18 mouse cellular contexts compared by ENCODE assay signal in genomic region chr7:16525995-16526394, GRCm38 (mm10). TPM values are rescaled to one million over a fixed set of nuclear protein-coding genes. Genes with fewer than 3 reads are reported as not detected.
DNase-seq lines count a peak whose midpoint lies in the region; ATAC-seq and TF ChIP-seq lines count a peak whose summit lies in the region.
"Had no signal": no experiment of that assay in that cellular context is flagged by ENCODE, and none has a peak within 500 bp of the region (broad histone marks: within the 10 kb centered on the region; RNA-seq: fewer than 3 reads in every experiment).

No protein-coding gene starts in this region.

- no peak overlapping the region for H3K4me3 ChIP-seq in liver, adult 2 months (ENCODE audit: insufficient read depth, low read depth, low read length)
- no peak overlapping the region for H3K4me3 ChIP-seq in liver, embryonic 16.5 days (ENCODE audit: low read depth, low read length)
- no peak overlapping the region for H3K4me3 ChIP-seq in forebrain, embryonic 15.5 days
- H3K4me3 ChIP-seq: embryonic facial prominence, embryonic 12.5 days; midbrain, embryonic 10.5 days; neural tube, embryonic 15.5 days; stomach, embryonic 15.5 days had no signal

- no peak overlapping the region for H3K9ac ChIP-seq in liver, adult 2 months (ENCODE audit: low read depth, low read length)
- H3K9ac ChIP-seq in liver, embryonic 16.5 days (ENCODE audit: low read depth, low read length), result no peak overlapping the region
- no peak overlapping the region for H3K9ac ChIP-seq in forebrain, embryonic 15.5 days (replicated peaks)
- H3K9ac ChIP-seq: embryonic facial prominence, embryonic 12.5 days; lung, embryonic 14.5 days; neural tube, embryonic 15.5 days; stomach, embryonic 15.5 days had no signal

- H3K4me2 ChIP-seq in liver, embryonic 16.5 days (ENCODE audit: low read depth, low read length), result no peak overlapping the region
- no peak overlapping the region for H3K4me2 ChIP-seq in forebrain, embryonic 15.5 days (replicated peaks)
- H3K4me2 ChIP-seq: embryonic facial prominence, embryonic 12.5 days; lung, embryonic 14.5 days; neural tube, embryonic 15.5 days; stomach, embryonic 15.5 days had no signal

- DNase-seq in gastrocnemius, adult 18-20 months (ENCODE audit: low spot score), result peak; percentile 24
- no peak for DNase-seq in gastrocnemius, postnatal 4 days (ENCODE audit: low spot score in 2 of 2)
- DNase-seq in liver, adult 2 months (ENCODE audit: extremely low read depth, low read depth, low spot score), result peak; percentile 89
- no peak for DNase-seq in liver
- no peak for DNase-seq in spleen, postnatal 14 days (ENCODE audit: low spot score in 2 of 2)
- DNase-seq: kidney, adult 2 months; lung, embryonic 14.5 days; retina, postnatal 1 day had no signal

- H3K79me2 ChIP-seq in liver, adult 2 months (ENCODE audit: control insufficient read depth, insufficient read depth, low read length), result peaks cover 13% of the 10 kb centered on the region; the same call in 1 of the 2 replicates

- no peak for TF ChIP-seq CTCF in liver, adult 2 months (IDR thresholded peaks at IDR 0.05; ENCODE audit: low read depth, low read length)

- 30% methylated on average over 2 of the region's 2 CpGs for WGBS in liver, adult 2 months
- 61% methylated on average over 2 of the region's 2 CpGs for WGBS in liver, embryonic 16.5 days (ENCODE audit: insufficient replicate concordance)
- 89% methylated on average over 2 of the region's 2 CpGs for WGBS in forebrain, embryonic 15.5 days

- no peak overlapping the region for H3K27ac ChIP-seq in liver, adult 2 months (replicated peaks; ENCODE audit: insufficient read depth, low read depth, low read length)
- H3K27ac ChIP-seq in liver, embryonic 16.5 days (ENCODE audit: low read length), result no peak overlapping the region
- no peak overlapping the region for H3K27ac ChIP-seq in forebrain, embryonic 15.5 days (replicated peaks)
- H3K27ac ChIP-seq: embryonic facial prominence, embryonic 12.5 days; hindbrain, postnatal 0 days; midbrain, embryonic 10.5 days; neural tube, embryonic 15.5 days; stomach, embryonic 15.5 days had no signal

- no peak for TF ChIP-seq POLR2A in liver, adult 2 months (IDR thresholded peaks at IDR 0.05; ENCODE audit: extremely low read depth, insufficient read depth, low read length)

- H3K27me3 ChIP-seq in liver, adult 2 months (ENCODE audit: control insufficient read depth, insufficient read depth, low read length), result no peaks in the 10 kb centered on the region
- no peaks in the 10 kb centered on the region for H3K27me3 ChIP-seq in liver, embryonic 16.5 days (ENCODE audit: control insufficient read depth, insufficient read depth, low read depth, low read length)
- no peaks in the 10 kb centered on the region for H3K27me3 ChIP-seq in forebrain, embryonic 15.5 days
- H3K27me3 ChIP-seq: embryonic facial prominence, embryonic 12.5 days; neural tube, embryonic 15.5 days; stomach, embryonic 15.5 days had no signal

- peaks cover 3% of the 10 kb centered on the region; the same call in 1 of the 2 replicates for H3K4me1 ChIP-seq in liver, adult 2 months (ENCODE audit: control insufficient read depth, insufficient read depth, low read length)
- H3K4me1 ChIP-seq in liver, embryonic 16.5 days (ENCODE audit: control insufficient read depth, low read depth, low read length), result no peaks in the 10 kb centered on the region
- H3K4me1 ChIP-seq in forebrain, embryonic 15.5 days, result 0 out of 2 replicates have a peak, but pooled peaks cover 4% of the 10 kb centered on the region
- H3K4me1 ChIP-seq: embryonic facial prominence, embryonic 12.5 days; midbrain, embryonic 10.5 days; neural tube, embryonic 15.5 days; stomach, embryonic 15.5 days had no signal

- H3K9me3 ChIP-seq in liver, embryonic 16.5 days (replicated peaks; ENCODE audit: control insufficient read depth, low read length), result no peaks in the 10 kb centered on the region
- no peaks in the 10 kb centered on the region for H3K9me3 ChIP-seq in forebrain, embryonic 15.5 days
- H3K9me3 ChIP-seq: embryonic facial prominence, embryonic 12.5 days; midbrain, embryonic 10.5 days; neural tube, embryonic 15.5 days; stomach, embryonic 15.5 days had no signal

- H3K36me3 ChIP-seq in liver, adult 2 months (ENCODE audit: control insufficient read depth, insufficient read depth, low read length), result peaks cover 1% of the 10 kb centered on the region; the same call in 1 of the 2 replicates
- no peaks in the 10 kb centered on the region for H3K36me3 ChIP-seq in liver, embryonic 16.5 days (ENCODE audit: control insufficient read depth, insufficient read depth)
- H3K36me3 ChIP-seq in forebrain, embryonic 15.5 days, result peaks cover 6% of the 10 kb centered on the region; the same call in 1 of the 2 replicates
- H3K36me3 ChIP-seq: stomach, embryonic 15.5 days had no signal

- peak; percentile 82 for ATAC-seq in liver, embryonic 16.5 days (ENCODE audit: low read depth)
- ATAC-seq in frontal cortex, adult (ENCODE audit: low TSS enrichment), result no peak
- no peak for ATAC-seq in forebrain, embryonic 15.5 days (replicated peaks)

RNA-seq across cellular contexts. Expression of gene Npas1, which starts 48.5 kb away (rescaled TPM):
- not detected for total RNA-seq in gastrocnemius, adult 18-20 months (2021)
- total RNA-seq in gastrocnemius, postnatal 4 days (2021), result not detected
- total RNA-seq in liver, adult 2 months (2014; rRNA removed), result not detected in 2 replicates
- not detected in 2 replicates for polyA plus RNA-seq in liver, adult 2 months (2012; rRNA removed)
- 0.12 TPM in 2 replicates for polyA plus RNA-seq in liver, embryonic 16.5 days (2015; fragmentation: Nextera tagmentation; extraction: Ambion mirVana)
- polyA plus RNA-seq in forebrain, embryonic 15.5 days (2015; fragmentation: Nextera tagmentation; extraction: Ambion mirVana), result 5.1 and 6.7 TPM in 2 replicates
- total RNA-seq: common myeloid progenitor, adult 5-6 weeks; heart, postnatal 10 days had no signal
- polyA plus RNA-seq: kidney, adult 2 months; lung, embryonic 14.5 days had no signal

Comparison
In these comparisons a context has a peak if more than half of its experiments do, and no peak if none do; other contexts are left out.
1. DNase-seq: peak in gastrocnemius, adult 18-20 months (single experiment) and liver, adult 2 months (single experiment); none in gastrocnemius, postnatal 4 days (0 of 2), liver (single experiment) and spleen, postnatal 14 days (0 of 2).